In the genomic region with DNA sequence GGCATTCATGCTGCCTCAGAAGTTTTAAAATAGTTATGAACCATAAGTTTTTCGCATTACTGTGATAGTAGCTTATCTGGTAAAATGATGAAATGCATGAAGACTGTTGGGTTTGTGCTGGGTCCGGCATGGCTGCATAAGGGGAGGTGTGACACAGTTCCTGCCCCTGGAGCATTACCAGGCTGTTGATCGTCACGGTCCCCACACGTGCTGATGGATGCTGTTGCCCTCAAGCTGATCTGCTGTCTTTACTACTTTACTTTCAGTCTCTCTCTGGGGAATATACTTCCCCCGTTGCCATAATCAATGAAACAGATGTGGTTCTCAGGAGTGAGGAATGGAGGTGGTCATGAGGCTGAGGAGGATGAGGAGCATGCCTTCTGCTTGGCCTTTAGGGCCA, we compare ENCODE assay signal across 22 mouse cellular contexts. TPM values are rescaled to one million over a fixed set of nuclear protein-coding genes. Genes with fewer than 3 reads are reported as not detected.
DNase-seq lines count a peak whose midpoint lies in the region; ATAC-seq and TF ChIP-seq lines count a peak whose summit lies in the region.
"Had no signal": no experiment of that assay in that cellular context is flagged by ENCODE, and none has a peak within 500 bp of the region (broad histone marks: within the 10 kb centered on the region; RNA-seq: fewer than 3 reads in every experiment).

No protein-coding gene starts in this region.

- no peaks in the 10 kb centered on the region for H3K27me3 ChIP-seq in CH12.LX (replicated peaks)
- no peaks in the 10 kb centered on the region for H3K27me3 ChIP-seq in splenic B cell, adult 2 months (ENCODE audit: control insufficient read depth, insufficient read depth, low read length, poor library complexity, severe bottlenecking)
- H3K27me3 ChIP-seq: embryonic facial prominence, embryonic 13.5 days; embryonic facial prominence, embryonic 15.5 days; forebrain, embryonic 13.5 days; forebrain, embryonic 15.5 days had no signal

- no peak overlapping the region for H3K4me3 ChIP-seq in CH12.LX (replicated peaks in 1 of 3; ENCODE audit: low read depth in 2 of 3, low read length in 2 of 3, poor library complexity in 1 of 3)
- H3K4me3 ChIP-seq: embryonic facial prominence, embryonic 13.5 days; embryonic facial prominence, embryonic 15.5 days; forebrain, embryonic 13.5 days; forebrain, embryonic 15.5 days had no signal

- peaks cover 8% of the 10 kb centered on the region for H3K79me2 ChIP-seq in CH12.LX (replicated peaks; ENCODE audit: control insufficient read depth, extremely low read depth, insufficient read depth, poor library complexity, severe bottlenecking)

- in situ Hi-C loops in CH12.LX (cut with MboI; ENCODE audit: low pct_ligation_motif_present, low pct_unique_long_range_greater_than_20kb, low sequenced_read_pairs) = no loop called here

- no peak overlapping the region for H3K4me2 ChIP-seq in CH12.LX (ENCODE audit: insufficient read depth, low read depth, poor library complexity, severe bottlenecking)
- H3K4me2 ChIP-seq: embryonic facial prominence, embryonic 13.5 days; embryonic facial prominence, embryonic 15.5 days; forebrain, embryonic 13.5 days; forebrain, embryonic 15.5 days had no signal

- no peaks in the 10 kb centered on the region for H3K9me3 ChIP-seq in CH12.LX (replicated peaks; ENCODE audit: low read length)
- H3K9me3 ChIP-seq: embryonic facial prominence, embryonic 13.5 days; embryonic facial prominence, embryonic 15.5 days; forebrain, embryonic 13.5 days; forebrain, embryonic 15.5 days had no signal

- TF ChIP-seq POLR2A in CH12.LX (IDR thresholded peaks at IDR 0.05; ENCODE audit: low read depth, low read length) = no peak

- no peak for ATAC-seq in frontal cortex, adult (ENCODE audit: low TSS enrichment)
- ATAC-seq: CD4-positive, CD25-positive, alpha-beta regulatory T cell, adult 4 months; forebrain, embryonic 13.5 days; forebrain, embryonic 15.5 days; forebrain, postnatal 0 days had no signal

- TF ChIP-seq RAD21 in CH12.LX (IDR thresholded peaks at IDR 0.05; ENCODE audit: low read depth, low read length) = no peak

- H3K9ac ChIP-seq in CH12.LX (ENCODE audit: insufficient read depth, low read depth) = no peak overlapping the region
- H3K9ac ChIP-seq: embryonic facial prominence, embryonic 13.5 days; embryonic facial prominence, embryonic 15.5 days; forebrain, embryonic 13.5 days; forebrain, embryonic 15.5 days; forebrain, postnatal 0 days had no signal

- dilution Hi-C loops in CH12.LX (cut with MboI; ENCODE audit: extremely low pct_ligation_motif_present, extremely low pct_unique_long_range_greater_than_20kb, low sequenced_read_pairs) = no loop called here

- no peak for TF ChIP-seq EP300 in CH12.LX (IDR thresholded peaks at IDR 0.05; ENCODE audit: low read length)

- H3K27ac ChIP-seq in CH12.LX (ENCODE audit: insufficient read depth, low read depth) = no peak overlapping the region
- H3K27ac ChIP-seq: embryonic facial prominence, embryonic 13.5 days; embryonic facial prominence, embryonic 15.5 days; forebrain, embryonic 13.5 days; forebrain, embryonic 15.5 days had no signal

- no peak for TF ChIP-seq CTCF in CH12.LX (conservative IDR thresholded peaks at IDR 0.05 in 1 of 2, IDR thresholded peaks at IDR 0.05 in 1 of 2; ENCODE audit: low read depth in 2 of 2, low read length in 2 of 2)

- peaks cover 15 to 46% of the 10 kb centered on the region in 2 experiments for H3K36me3 ChIP-seq in CH12.LX (replicated peaks in 1 of 2; ENCODE audit: control insufficient read depth in 1 of 2, insufficient read depth in 1 of 2, low read length in 1 of 2)
- no peaks in the 10 kb centered on the region for H3K36me3 ChIP-seq in splenic B cell, adult 2 months (ENCODE audit: control insufficient read depth, insufficient read depth, low read length, poor library complexity, severe bottlenecking)

- intact Hi-C loops in heart, postnatal 25 days (cut with DNase I) = no loop called here

- H3K4me1 ChIP-seq in CH12.LX (ENCODE audit: control insufficient read depth in 1 of 2, insufficient read depth in 2 of 2) = peaks cover 0 to 68% of the 10 kb centered on the region in 2 experiments; a peak in 2 of 4 replicates
- H3K4me1 ChIP-seq: embryonic facial prominence, embryonic 13.5 days; embryonic facial prominence, embryonic 15.5 days; forebrain, embryonic 13.5 days; forebrain, embryonic 15.5 days had no signal

- DNase-seq in heart, adult 11 months = peak; percentile 81
- DNase-seq in heart, postnatal 25 days (ENCODE audit: low spot score) = no peak
- DNase-seq in CH12.LX (ENCODE audit: extremely low read depth) = peak; percentile 61
- DNase-seq in splenic B cell, adult 2 months (ENCODE audit: low read depth, low spot score) = peak; percentile 45
- DNase-seq in lung, postnatal 25 days (ENCODE audit: low spot score) = no peak
- DNase-seq: adrenal gland, adult 2 months; adrenal gland, postnatal 10 days; adrenal gland, postnatal 25 days; cerebellum, adult 11 months; cerebellum, adult 18-20 months; cerebellum, adult 8-10 months; cerebellum, adult 9-11 months; cerebellum, postnatal 14 days; cerebellum, postnatal 36 days; embryo, embryonic 11 days; forebrain, postnatal 0 days had no signal

TF ChIP-seq in CH12.LX, 34 proteins besides CTCF, POLR2A, EP300 and RAD21:
- TF ChIP-seq ELF1 (IDR thresholded peaks at IDR 0.05; ENCODE audit: low read depth, low read length) (no peak), JUND (conservative IDR thresholded peaks at IDR 0.05; ENCODE audit: low read depth, low read length) (no peak), MYC (IDR thresholded peaks at IDR 0.05; ENCODE audit: low read depth, low read length) (no peak), MAZ (IDR thresholded peaks at IDR 0.05; ENCODE audit: low read depth, low read length) (no peak), ETS1 (conservative IDR thresholded peaks at IDR 0.05; ENCODE audit: low read depth, low read length) (peak; percentile 44; the same call in 1 of the 2 replicates), BHLHE40 (IDR thresholded peaks at IDR 0.05; ENCODE audit: low read depth, low read length) (peak; percentile 88)
TF ChIP-seq in CH12.LX: peak in this region for 2.

RNA-seq across cellular contexts. Expression of a gene that starts 43.1 kb away (rescaled TPM):
- 10 to 100 TPM; 29.5 to 34.1 TPM for total RNA-seq in heart, postnatal 25 days (2021)
- total RNA-seq in CH12.LX (2012; rRNA removed) = 40.2 and 42.9 TPM in 2 replicates
- total RNA-seq in CH12.LX (2014; rRNA removed) = 43.5 and 47.2 TPM in 2 replicates
- 24.4 and 37.6 TPM in 2 replicates for polyA plus RNA-seq in CH12.LX (2012; ENCODE audit: insufficient read length, low read depth)

Comparison
In these comparisons a context has a peak if more than half of its experiments do, and no peak if none do; other contexts are left out.
1. DNase-seq: peak in heart, adult 11 months (single experiment), CH12.LX (single experiment) and splenic B cell, adult 2 months (single experiment); none in heart, postnatal 25 days (single experiment) and lung, postnatal 25 days (single experiment).